Mouse (Mus musculus): ENCODE data around the gene Gdf15. TPM values are rescaled to one million over a fixed set of nuclear protein-coding genes. Genes with fewer than 3 reads are reported as not detected.

Gene Gdf15
- polyA plus RNA-seq, 1 experiment from 2014 or later, result 1.4 TPM

- peaks cover 44% of the 10 kb centered on the region for H3K4me1 ChIP-seq
- no peaks in the 10 kb centered on the region for H3K9me3 ChIP-seq
- peak overlapping the region; percentile 52 for H3K4me3 ChIP-seq (replicated peaks)
- H3K4me2 ChIP-seq, result peak overlapping the region; percentile 97
- H3K9ac ChIP-seq, result peak overlapping the region; percentile 5
- no peaks in the 10 kb centered on the region for H3K36me3 ChIP-seq
- under 1% methylated on average over 36 of the region's 39 CpGs for whole genome bisulfite sequencing
- peak overlapping the region; percentile 99 for H3K27ac ChIP-seq
- no peaks in the 10 kb centered on the region for H3K27me3 ChIP-seq (replicated peaks)
- peak; percentile 70 for ATAC-seq (ENCODE audit: insufficient read depth, low FRiP score, low read depth)
These were observed 22.8 kb downstream of the Gdf15 start for GRCm38 (mm10) chr8:70609368-70609848.

- ATAC-seq (ENCODE audit: insufficient read depth, low FRiP score, low read depth), result no peak
- Histone ChIP-seq H3K36me3 (no peaks in the 10 kb centered on the region), H3K4me3 (replicated peaks) (peak within 1 kb of the TSS; percentile 81), H3K4me1 (peaks cover 42% of the 10 kb centered on the region), H3K9ac (peak within 1 kb of the TSS; percentile 96), H3K27me3 (replicated peaks) (no peaks in the 10 kb centered on the region), H3K27ac (peak within 1 kb of the TSS; percentile 99), H3K9me3 (no peaks in the 10 kb centered on the region), H3K4me2 (peak within 1 kb of the TSS; percentile 97)
- 6% methylated on average over 26 of the region's 26 CpGs for WGBS
These were observed 23.4 kb downstream of the Gdf15 start, which contains the start of gene Ssbp4 for GRCm38 (mm10) chr8:70608749-70609367. TSS of gene Ssbp4 (minus strand) at chr8:70608872.

DNA sequence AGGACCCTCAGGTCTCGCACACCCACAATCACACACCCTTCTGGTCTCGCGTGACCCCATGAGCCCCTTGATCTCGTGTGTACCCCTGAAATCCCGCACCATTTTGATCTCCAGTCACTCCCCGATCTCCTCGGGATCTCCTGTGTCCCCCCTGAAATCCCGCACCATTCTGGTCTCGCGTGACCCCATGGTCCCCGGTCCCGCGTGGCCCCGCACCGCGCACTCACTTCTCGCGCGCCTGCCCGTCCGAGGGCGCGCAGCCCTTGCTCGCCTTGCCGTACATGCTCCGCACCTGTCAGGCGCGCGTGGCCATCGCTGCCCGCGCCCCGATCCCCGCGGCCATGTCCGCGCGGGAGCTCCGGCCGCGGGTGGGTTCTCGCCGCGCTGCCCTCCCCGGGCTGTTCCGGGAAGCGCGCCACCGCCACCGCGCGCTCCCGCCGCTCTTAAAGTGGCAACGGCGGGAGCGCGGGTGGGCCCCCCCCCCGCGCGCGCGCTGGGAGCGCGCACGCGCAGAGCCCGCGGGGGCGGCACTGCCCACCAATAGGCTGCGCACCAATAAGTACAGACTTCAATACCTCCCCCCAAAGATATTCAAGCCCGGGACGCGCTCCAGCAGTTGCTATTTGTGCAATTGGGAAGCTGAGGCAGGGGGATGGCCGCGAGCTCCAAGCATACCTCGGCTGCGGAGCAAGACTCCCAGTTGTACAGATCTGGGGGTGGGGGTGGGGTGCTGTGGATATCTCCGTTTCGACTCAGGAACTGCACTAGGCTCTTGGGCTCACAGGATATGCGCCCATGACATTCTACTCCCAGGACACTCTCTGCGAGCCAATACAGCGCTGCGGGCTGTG is 24.1 kb downstream of the Gdf15 start:
- ATAC-seq (ENCODE audit: insufficient read depth, low FRiP score, low read depth), result no peak
- Histone ChIP-seq H3K9ac (peak overlapping the region; percentile 96), H3K9me3 (no peaks in the 10 kb centered on the region), H3K27me3 (replicated peaks) (no peaks in the 10 kb centered on the region), H3K36me3 (no peaks in the 10 kb centered on the region), H3K4me1 (peaks cover 38% of the 10 kb centered on the region), H3K4me3 (replicated peaks) (peak overlapping the region; percentile 81), H3K27ac (peak overlapping the region; percentile 99), H3K4me2 (peak overlapping the region; percentile 97)
- 1% methylated on average over 72 of the region's 84 CpGs for WGBS

DNA sequence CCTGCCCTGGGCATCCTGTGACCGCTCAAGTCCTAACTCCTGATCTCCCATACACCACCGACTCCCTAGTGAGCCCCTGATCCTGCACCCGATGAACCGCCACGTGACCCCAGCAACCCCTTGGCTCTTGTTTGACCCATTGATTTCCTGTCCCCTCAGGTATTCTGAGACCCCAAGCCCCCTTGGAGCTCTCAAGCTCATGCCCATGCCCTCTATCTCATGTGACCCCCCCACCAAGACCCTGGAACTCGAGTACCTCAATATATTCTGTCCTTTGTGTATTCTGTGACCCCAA is 24.7 kb downstream of the Gdf15 start:
- H3K4me1 ChIP-seq, result peaks cover 38% of the 10 kb centered on the region
- no peaks in the 10 kb centered on the region for H3K9me3 ChIP-seq
- WGBS, result 18% methylated on average over 6 of the region's 6 CpGs
- H3K9ac ChIP-seq, result peak overlapping the region; percentile 96
- H3K27ac ChIP-seq, result peak overlapping the region; percentile 99; the same call in 1 of the 2 replicates
- H3K4me2 ChIP-seq, result peak overlapping the region; percentile 97
- H3K4me3 ChIP-seq (replicated peaks), result peak overlapping the region; percentile 81
- H3K27me3 ChIP-seq (replicated peaks), result no peaks in the 10 kb centered on the region
- no peak for ATAC-seq (ENCODE audit: insufficient read depth, low FRiP score, low read depth)
- peaks cover 3% of the 10 kb centered on the region; the same call in 1 of the 2 replicates for H3K36me3 ChIP-seq

- H3K4me3 ChIP-seq (replicated peaks), result peak overlapping the region; percentile 81
- WGBS, result 58% methylated on average over 18 of the region's 18 CpGs
- peaks cover 36% of the 10 kb centered on the region for H3K4me1 ChIP-seq
- H3K27ac ChIP-seq, result no peak overlapping the region
- no peaks in the 10 kb centered on the region for H3K27me3 ChIP-seq (replicated peaks)
- no peaks in the 10 kb centered on the region for H3K9me3 ChIP-seq
- H3K4me2 ChIP-seq, result peak overlapping the region; percentile 97
- H3K36me3 ChIP-seq, result peaks cover 8% of the 10 kb centered on the region; the same call in 1 of the 2 replicates
- H3K9ac ChIP-seq, result peak overlapping the region; percentile 18; the same call in 1 of the 2 replicates
- ATAC-seq (ENCODE audit: insufficient read depth, low FRiP score, low read depth), result no peak
These were observed 25.3 kb downstream of the Gdf15 start for GRCm38 (mm10) chr8:70606780-70607602.

- Histone ChIP-seq H3K9me3 (no peaks in the 10 kb centered on the region), H3K9ac (no peak overlapping the region), H3K4me2 (peak overlapping the region; percentile 97; the same call in 1 of the 2 replicates), H3K27me3 (replicated peaks) (no peaks in the 10 kb centered on the region), H3K27ac (no peak overlapping the region), H3K4me1 (peaks cover 39% of the 10 kb centered on the region), H3K36me3 (peaks cover 8% of the 10 kb centered on the region; the same call in 1 of the 2 replicates), H3K4me3 (replicated peaks) (no peak overlapping the region; the same call in 1 of the 2 replicates)
- ATAC-seq (ENCODE audit: insufficient read depth, low FRiP score, low read depth), result no peak
- WGBS, result 85% methylated on average over 9 of the region's 9 CpGs
These were observed 26.1 kb downstream of the Gdf15 start for GRCm38 (mm10) chr8:70605871-70606779.

- Histone ChIP-seq H3K27ac (no peak overlapping the region), H3K4me2 (no peak overlapping the region), H3K9ac (no peak overlapping the region), H3K27me3 (replicated peaks) (no peaks in the 10 kb centered on the region), H3K36me3 (peaks cover 8% of the 10 kb centered on the region; the same call in 1 of the 2 replicates), H3K9me3 (no peaks in the 10 kb centered on the region), H3K4me1 (peaks cover 44% of the 10 kb centered on the region), H3K4me3 (replicated peaks) (no peak overlapping the region)
- no peak for ATAC-seq (ENCODE audit: insufficient read depth, low FRiP score, low read depth)
- 80% methylated on average over 7 of the region's 7 CpGs for WGBS
These were observed 27.7 kb downstream of the Gdf15 start for GRCm38 (mm10) chr8:70604558-70604957.

DNA sequence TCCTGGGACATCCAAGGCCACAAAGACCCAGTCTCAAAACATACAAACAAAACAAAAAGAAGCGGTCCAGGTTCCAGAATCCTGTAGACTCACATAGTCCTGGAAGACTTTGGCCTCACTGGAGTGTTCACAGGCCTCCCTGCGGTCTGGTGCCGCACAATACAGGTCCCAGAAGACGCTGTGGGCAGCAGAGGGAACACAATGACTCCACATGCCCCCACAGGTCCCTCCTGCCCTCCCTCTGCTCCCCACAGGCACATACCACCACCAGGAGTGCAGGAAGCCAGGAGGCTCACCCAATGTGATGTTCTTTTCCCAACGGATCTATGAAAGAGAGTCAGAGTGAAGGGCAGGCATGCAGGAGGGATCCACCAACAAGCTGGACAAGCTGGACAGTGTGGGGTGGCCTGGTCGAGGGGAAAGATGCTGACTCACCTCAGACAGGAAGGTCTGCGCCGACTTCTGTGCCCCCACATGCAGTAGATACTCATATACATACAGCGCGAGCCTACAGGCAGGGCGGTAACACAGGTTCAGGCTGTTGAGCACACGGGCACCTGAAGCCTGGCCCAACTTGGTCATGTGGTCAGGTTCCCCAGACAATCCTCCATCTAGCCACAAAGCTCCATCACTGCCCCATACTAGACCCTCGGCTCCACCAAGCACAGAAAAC is 30.0 kb downstream of the Gdf15 start:
- H3K27me3 ChIP-seq (replicated peaks), result no peaks in the 10 kb centered on the region
- no peak overlapping the region for H3K9ac ChIP-seq
- H3K4me3 ChIP-seq (replicated peaks), result no peak overlapping the region
- no peak for ATAC-seq (ENCODE audit: insufficient read depth, low FRiP score, low read depth)
- peaks cover 47% of the 10 kb centered on the region for H3K4me1 ChIP-seq
- H3K9me3 ChIP-seq, result no peaks in the 10 kb centered on the region
- H3K27ac ChIP-seq, result no peak overlapping the region
- 92% methylated on average over 13 of the region's 13 CpGs for WGBS
- H3K36me3 ChIP-seq, result peaks cover 8% of the 10 kb centered on the region; the same call in 1 of the 2 replicates
- no peak overlapping the region for H3K4me2 ChIP-seq

GRCm38 (mm10) chr8:70601271-70601649 is 31.0 kb downstream of the Gdf15 start:
- peak; percentile 59 for ATAC-seq (ENCODE audit: insufficient read depth, low FRiP score, low read depth)

DNA sequence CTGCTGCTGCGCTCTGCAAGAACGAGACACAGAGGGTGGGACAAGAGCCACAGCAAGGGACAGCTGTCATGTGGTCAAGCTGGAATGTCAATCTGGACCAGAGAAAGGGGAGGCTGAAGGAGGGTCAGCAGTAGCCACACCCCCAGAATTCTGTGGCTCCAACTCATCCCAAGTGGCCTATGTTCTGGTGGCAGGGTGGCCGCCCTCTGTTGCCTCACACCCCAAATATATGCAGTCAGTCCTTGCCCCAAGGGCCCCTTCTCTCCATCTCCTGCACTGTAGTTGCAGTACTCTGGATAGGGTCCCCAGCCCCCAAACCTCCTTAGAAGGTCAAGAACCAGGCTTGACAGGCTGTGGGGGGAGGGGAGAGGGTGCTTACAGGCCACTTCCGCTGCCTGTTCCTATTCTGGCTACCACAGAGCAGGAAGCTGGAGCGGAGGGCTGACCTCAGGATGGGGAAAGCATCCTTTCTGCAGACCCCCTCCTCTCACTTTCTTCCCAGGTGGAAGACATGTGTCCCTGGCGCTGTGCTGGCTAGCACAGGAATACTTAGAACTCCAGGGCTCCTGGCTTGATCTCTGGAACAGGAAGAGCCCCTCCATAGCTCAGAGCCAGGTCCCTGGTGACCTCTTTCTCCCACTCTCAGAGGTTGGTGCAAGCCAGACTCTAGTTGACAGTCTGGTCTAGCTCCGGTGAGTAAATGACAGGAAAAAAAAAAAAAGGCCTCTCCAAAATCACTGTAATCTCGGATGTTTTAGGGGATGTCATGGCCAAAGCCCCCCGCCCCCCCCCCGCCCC is 31.6 kb downstream of the Gdf15 start:
- Histone ChIP-seq H3K9me3 (no peaks in the 10 kb centered on the region), H3K4me2 (peak overlapping the region; percentile 50), H3K27me3 (replicated peaks) (no peaks in the 10 kb centered on the region), H3K36me3 (peaks cover 18% of the 10 kb centered on the region), H3K9ac (no peak overlapping the region), H3K4me3 (replicated peaks) (0 out of 2 replicates have a peak overlapping the region, but pooled peaks have one; percentile 3), H3K27ac (peak overlapping the region; percentile 77), H3K4me1 (peaks cover 46% of the 10 kb centered on the region)
- WGBS, result 30% methylated on average over 10 of the region's 10 CpGs
- ATAC-seq (ENCODE audit: insufficient read depth, low FRiP score, low read depth), result no peak

More at GRCm38 (mm10) chr8:70601271-70601649, 31.0 kb downstream of the Gdf15 start:
- peak overlapping the region; percentile 77; the same call in 1 of the 2 replicates for H3K27ac ChIP-seq
- H3K4me3 ChIP-seq (replicated peaks), result 0 out of 2 replicates have a peak overlapping the region, but pooled peaks have one; percentile 3
- peaks cover 14% of the 10 kb centered on the region for H3K36me3 ChIP-seq
- H3K9me3 ChIP-seq, result no peaks in the 10 kb centered on the region
- H3K27me3 ChIP-seq (replicated peaks), result no peaks in the 10 kb centered on the region
- peak overlapping the region; percentile 50 for H3K4me2 ChIP-seq
- WGBS, result 3% methylated on average over 26 of the region's 26 CpGs
- peaks cover 43% of the 10 kb centered on the region for H3K4me1 ChIP-seq
- no peak overlapping the region for H3K9ac ChIP-seq
